Mouse (Mus musculus) midbrain, embryonic 15.5 days (tissue): ENCODE measurements at regions not wholly inside any gene's neighbourhood (a gene's known extent, or its start where the extent isn't known, plus 50 kb on each side); places are given as distances from the start of the nearest gene placed in this dataset.

Experiments used
- ATAC-seq: fragments of 200-750 bp; cut with Nextera tagmentation; replicated peaks from 2 replicates; pipeline ENCODE4 v1.8.0; 2017; ENCODE audit warnings: moderate TSS enrichment
- H3K27ac ChIP-seq: fragments of 300-500 bp; sonication (generic); 2 replicates; pipeline ENCODE4 v1.5.1; 2015; ENCODE audit warnings: mild to moderate bottlenecking, inconsistent platforms
- H3K27me3 ChIP-seq: fragments of 300-500 bp; sonication (generic); replicated peaks from 2 replicates; pipeline ENCODE4 v1.6.1; 2015; ENCODE audit warnings: inconsistent platforms
- H3K36me3 ChIP-seq: fragments of 300-500 bp; sonication (generic); replicated peaks from 2 replicates; pipeline ENCODE4 v1.6.1; 2015; ENCODE audit warnings: inconsistent platforms
- H3K4me1 ChIP-seq: fragments of 300-500 bp; sonication (generic); 2 replicates; pipeline ENCODE4 v1.6.1; 2015; ENCODE audit warnings: inconsistent platforms
- H3K4me2 ChIP-seq: fragments of 300-500 bp; sonication (generic); 2 replicates; pipeline ENCODE4 v1.6.1; 2015; ENCODE audit warnings: inconsistent platforms, mild to moderate bottlenecking, moderate library complexity
- H3K4me3 ChIP-seq: fragments of 300-500 bp; sonication (generic); 2 replicates; pipeline ENCODE4 v1.5.1; 2015; ENCODE audit warnings: mild to moderate bottlenecking, inconsistent platforms
- H3K9ac ChIP-seq: fragments of 300-500 bp; sonication (generic); 2 replicates; pipeline ENCODE4 v1.6.1; 2015; ENCODE audit warnings: mild to moderate bottlenecking, inconsistent platforms
- H3K9me3 ChIP-seq: fragments of 300-500 bp; sonication (generic); 2 replicates; pipeline ENCODE4 v1.6.1; 2016; ENCODE audit warnings: inconsistent platforms
- WGBS: fragments of 180-500 bp; shearing (Covaris S2); methylation state at CpG from one replicate; pipeline ENCODE4 v1.1.7; 2015; ENCODE audit warnings: mixed read lengths; 5-methylcytosine and 5-hydroxymethylcytosine counted together

- no peak overlapping the region for H3K9ac ChIP-seq
- ATAC-seq: no peak
- H3K4me3 ChIP-seq: no peak overlapping the region
- peaks cover 7% of the 10 kb centered on the region for H3K4me1 ChIP-seq
- WGBS: 22% methylated on average over 3 of the region's 3 CpGs
- H3K4me2 ChIP-seq: no peak overlapping the region
- H3K36me3 ChIP-seq: no peaks in the 10 kb centered on the region
- no peaks in the 10 kb centered on the region for H3K9me3 ChIP-seq
- H3K27me3 ChIP-seq: peaks cover 7% of the 10 kb centered on the region
- peak overlapping the region; percentile 21; the same call in 1 of the 2 replicates for H3K27ac ChIP-seq
These were observed 324.6 kb upstream of the Adamts16 start for GRCm38 (mm10) chr13:71166226-71166625.

- Histone ChIP-seq H3K4me2 (peak overlapping the region; percentile 20; the same call in 1 of the 2 replicates), H3K9ac (no peak overlapping the region), H3K4me3 (no peak overlapping the region), H3K27me3 (peaks cover 11% of the 10 kb centered on the region), H3K4me1 (peaks cover 7% of the 10 kb centered on the region), H3K9me3 (no peaks in the 10 kb centered on the region), H3K36me3 (no peaks in the 10 kb centered on the region), H3K27ac (no peak overlapping the region)
- WGBS: 21% methylated on average over 20 of the region's 20 CpGs
- peak; percentile 89 for ATAC-seq
These were observed 323.7 kb upstream of the Adamts16 start for GRCm38 (mm10) chr13:71165096-71165920.

- Histone ChIP-seq H3K4me3 (no peak overlapping the region), H3K36me3 (no peaks in the 10 kb centered on the region), H3K4me2 (no peak overlapping the region), H3K9ac (no peak overlapping the region), H3K27ac (no peak overlapping the region), H3K27me3 (peaks cover 11% of the 10 kb centered on the region), H3K9me3 (no peaks in the 10 kb centered on the region), H3K4me1 (peaks cover 7% of the 10 kb centered on the region)
- 83% methylated on average over 2 of the region's 2 CpGs for WGBS
- ATAC-seq: no peak
These were observed 322.4 kb upstream of the Adamts16 start for GRCm38 (mm10) chr13:71164012-71164411.

- Histone ChIP-seq H3K4me2 (no peak overlapping the region), H3K4me3 (no peak overlapping the region), H3K4me1 (peaks cover 17% of the 10 kb centered on the region), H3K9ac (no peak overlapping the region), H3K36me3 (no peaks in the 10 kb centered on the region), H3K27me3 (peaks cover 11% of the 10 kb centered on the region), H3K27ac (no peak overlapping the region), H3K9me3 (no peaks in the 10 kb centered on the region)
- ATAC-seq: no peak
- WGBS: 58% methylated on average over 2 of the region's 2 CpGs
These were observed 321.3 kb upstream of the Adamts16 start for GRCm38 (mm10) chr13:71162952-71163351.

GRCm38 (mm10) chr13:71158300-71158860 is 316.8 kb upstream of the Adamts16 start:
- H3K27ac ChIP-seq: peak overlapping the region; percentile 12; the same call in 1 of the 2 replicates
- H3K9ac ChIP-seq: no peak overlapping the region
- H3K4me2 ChIP-seq: peak overlapping the region; percentile 50
- H3K36me3 ChIP-seq: no peaks in the 10 kb centered on the region
- 9% methylated on average over 13 of the region's 13 CpGs for WGBS
- peaks cover 19% of the 10 kb centered on the region for H3K27me3 ChIP-seq
- ATAC-seq: peak; percentile 74
- H3K4me1 ChIP-seq: peaks cover 19% of the 10 kb centered on the region
- H3K9me3 ChIP-seq: no peaks in the 10 kb centered on the region
- H3K4me3 ChIP-seq: peak overlapping the region; percentile 22

GRCm38 (mm10) chr13:71157656-71158299 is 316.2 kb upstream of the Adamts16 start:
- Histone ChIP-seq H3K27ac (peak overlapping the region; percentile 39), H3K4me3 (peak overlapping the region; percentile 22; the same call in 1 of the 2 replicates), H3K4me2 (peak overlapping the region; percentile 50), H3K9ac (no peak overlapping the region; the same call in 1 of the 2 replicates), H3K9me3 (no peaks in the 10 kb centered on the region), H3K36me3 (no peaks in the 10 kb centered on the region), H3K4me1 (peaks cover 19% of the 10 kb centered on the region), H3K27me3 (peaks cover 17% of the 10 kb centered on the region; the same call in 1 of the 2 replicates)
- WGBS: 10% methylated on average over 14 of the region's 14 CpGs
- ATAC-seq: no peak

- no peak overlapping the region for H3K4me3 ChIP-seq
- H3K4me2 ChIP-seq: no peak overlapping the region
- H3K9me3 ChIP-seq: no peaks in the 10 kb centered on the region
- H3K9ac ChIP-seq: no peak overlapping the region
- no peaks in the 10 kb centered on the region; the same call in none of the 2 replicates for H3K27me3 ChIP-seq
- H3K36me3 ChIP-seq: no peaks in the 10 kb centered on the region
- WGBS: 82% methylated on average over 1 of the region's 1 CpGs
- H3K27ac ChIP-seq: no peak overlapping the region
- no peak for ATAC-seq
- H3K4me1 ChIP-seq: peaks cover 9% of the 10 kb centered on the region; the same call in 1 of the 2 replicates
These were observed 308.5 kb upstream of the Adamts16 start for GRCm38 (mm10) chr13:71150092-71150491.

GRCm38 (mm10) chr13:71149303-71149696 is 307.7 kb upstream of the Adamts16 start:
- 50% methylated on average over 5 of the region's 5 CpGs for WGBS
- H3K27ac ChIP-seq: no peak overlapping the region
- no peaks in the 10 kb centered on the region for H3K36me3 ChIP-seq
- no peak overlapping the region for H3K4me2 ChIP-seq
- no peaks in the 10 kb centered on the region for H3K9me3 ChIP-seq
- no peak overlapping the region for H3K9ac ChIP-seq
- no peak overlapping the region for H3K4me3 ChIP-seq
- ATAC-seq: no peak
- no peaks in the 10 kb centered on the region; the same call in none of the 2 replicates for H3K27me3 ChIP-seq
- peaks cover 9% of the 10 kb centered on the region; the same call in 1 of the 2 replicates for H3K4me1 ChIP-seq

GRCm38 (mm10) chr13:71148491-71149302 is 307.1 kb upstream of the Adamts16 start:
- Histone ChIP-seq H3K9me3 (no peaks in the 10 kb centered on the region), H3K4me3 (no peak overlapping the region), H3K36me3 (no peaks in the 10 kb centered on the region), H3K27me3 (no peaks in the 10 kb centered on the region; the same call in none of the 2 replicates), H3K4me1 (peaks cover 9% of the 10 kb centered on the region; the same call in 1 of the 2 replicates), H3K9ac (no peak overlapping the region), H3K4me2 (no peak overlapping the region), H3K27ac (no peak overlapping the region)
- no peak for ATAC-seq
- 13% methylated on average over 8 of the region's 8 CpGs for WGBS

- H3K4me2 ChIP-seq: no peak overlapping the region
- no peaks in the 10 kb centered on the region for H3K9me3 ChIP-seq
- 65% methylated on average over 3 of the region's 3 CpGs for WGBS
- ATAC-seq: no peak
- H3K27me3 ChIP-seq: no peaks in the 10 kb centered on the region; the same call in none of the 2 replicates
- H3K4me3 ChIP-seq: no peak overlapping the region
- H3K27ac ChIP-seq: no peak overlapping the region
- H3K4me1 ChIP-seq: peaks cover 9% of the 10 kb centered on the region; the same call in 1 of the 2 replicates
- no peaks in the 10 kb centered on the region for H3K36me3 ChIP-seq
- no peak overlapping the region for H3K9ac ChIP-seq
These were observed 305.3 kb upstream of the Adamts16 start for GRCm38 (mm10) chr13:71146859-71147443.

- H3K27ac ChIP-seq: no peak overlapping the region
- ATAC-seq: 0 out of 2 replicates have a peak, but pooled peaks have one; percentile 50
These were observed 297.2 kb upstream of the Adamts16 start for GRCm38 (mm10) chr13:71138745-71139312.

More at GRCm38 (mm10) chr13:71138745-71139312, 297.2 kb upstream of the Adamts16 start:
- H3K36me3 ChIP-seq: no peaks in the 10 kb centered on the region
- no peaks in the 10 kb centered on the region for H3K9me3 ChIP-seq
- H3K4me2 ChIP-seq: no peak overlapping the region
- peaks cover 18% of the 10 kb centered on the region for H3K4me1 ChIP-seq
- no peaks in the 10 kb centered on the region; the same call in 1 of the 2 replicates for H3K27me3 ChIP-seq
- no peak overlapping the region for H3K9ac ChIP-seq
- H3K4me3 ChIP-seq: no peak overlapping the region
- 26% methylated on average over 11 of the region's 11 CpGs for WGBS
